ENCODE assay signal across 8 mouse cellular contexts in the genomic region with DNA sequence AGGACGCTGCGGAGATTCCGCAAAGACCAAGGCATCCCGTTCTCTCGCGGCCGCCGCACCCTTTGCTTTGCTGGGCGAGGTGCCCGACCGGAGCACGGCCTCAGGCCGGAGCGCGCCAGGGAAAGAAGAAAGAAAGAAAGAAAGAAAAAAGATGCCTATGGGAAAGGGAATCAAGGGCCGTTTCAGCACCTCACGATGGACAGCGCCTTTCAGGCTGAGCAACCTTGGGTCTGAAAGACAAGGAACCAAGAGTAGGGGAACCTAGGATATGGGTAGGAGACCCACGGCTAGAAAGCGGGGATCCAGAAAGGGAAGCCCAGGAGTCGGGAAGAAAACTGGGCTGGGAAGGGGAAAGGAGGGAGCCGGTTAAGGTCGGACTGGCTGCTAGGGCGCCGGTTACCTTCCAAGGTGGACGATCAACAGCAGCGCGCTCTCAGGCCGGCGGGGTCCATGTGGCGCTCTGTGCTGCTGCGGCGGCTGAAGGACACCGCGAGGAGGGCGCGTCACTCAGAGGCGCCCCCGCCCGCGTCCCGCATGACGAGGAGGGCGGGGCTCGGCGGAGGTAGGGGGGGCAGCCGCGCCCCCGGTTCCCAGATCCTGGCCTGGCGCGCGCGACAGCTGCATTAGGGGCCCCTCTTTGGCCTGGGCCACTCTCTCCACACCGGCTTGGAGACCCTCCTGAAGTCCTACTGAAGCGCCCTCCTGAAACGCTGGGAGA. TPM values are rescaled to one million over a fixed set of nuclear protein-coding genes. Genes with fewer than 3 reads are reported as not detected.
DNase-seq lines count a peak whose midpoint lies in the region; ATAC-seq and TF ChIP-seq lines count a peak whose summit lies in the region.

Gene Cplx1, minus strand, starts transcription at position 536 of the 718 bp plus-strand sequence.

- peak; percentile 71 for ATAC-seq in limb, embryonic 14.5 days (ENCODE audit: low FRiP score, low read depth)
- peak; percentile 87 for ATAC-seq in neural tube, embryonic 11.5 days (ENCODE audit: insufficient read depth, low FRiP score, low TSS enrichment)

- peak within 1 kb of the TSS; percentile 56 for H3K4me2 ChIP-seq in limb, embryonic 14.5 days (replicated peaks; ENCODE audit: low read depth, low read length, severe bottlenecking)
- H3K4me2 ChIP-seq in neural tube, embryonic 11.5 days (ENCODE audit: low read depth) = peak within 1 kb of the TSS; percentile 69

- no peak for TF ChIP-seq POLR2A in heart, adult 2 months (IDR thresholded peaks at IDR 0.05; ENCODE audit: insufficient read depth, low read depth, low read length)
- no peak for TF ChIP-seq POLR2A in limb, embryonic 14.5 days (IDR thresholded peaks at IDR 0.05; ENCODE audit: borderline replicate concordance, extremely low read depth, insufficient read depth, insufficient read length)

- H3K9me3 ChIP-seq in limb, embryonic 14.5 days (ENCODE audit: control insufficient read depth, low read length) = no peaks in the 10 kb centered on the region
- no peaks in the 10 kb centered on the region for H3K9me3 ChIP-seq in neural tube, embryonic 11.5 days (ENCODE audit: control insufficient read depth, low read length)

- H3K4me1 ChIP-seq in heart, adult 2 months (ENCODE audit: control insufficient read depth, insufficient read depth, low read length) = no peaks in the 10 kb centered on the region
- H3K4me1 ChIP-seq in limb, embryonic 14.5 days (ENCODE audit: control insufficient read depth, insufficient read depth, low read length) = peaks cover 6% of the 10 kb centered on the region; the same call in 1 of the 2 replicates
- no peaks in the 10 kb centered on the region; the same call in 1 of the 2 replicates for H3K4me1 ChIP-seq in neural tube, embryonic 11.5 days (ENCODE audit: control insufficient read depth, insufficient read depth, low read length)

- TF ChIP-seq CTCF in heart, adult 2 months (IDR thresholded peaks at IDR 0.05) = no peak

- peaks cover 14% of the 10 kb centered on the region; the same call in 1 of the 2 replicates for H3K27me3 ChIP-seq in heart, adult 2 months (ENCODE audit: control insufficient read depth, insufficient read depth, low read length)
- peaks cover 25% of the 10 kb centered on the region for H3K27me3 ChIP-seq in limb, embryonic 14.5 days (ENCODE audit: control insufficient read depth, insufficient read depth, low read length)
- H3K27me3 ChIP-seq in neural tube, embryonic 11.5 days (ENCODE audit: control insufficient read depth, insufficient read depth, low read length) = peaks cover 23% of the 10 kb centered on the region

- no peak within 1 kb of the TSS for H3K4me3 ChIP-seq in heart, adult 2 months
- peak within 1 kb of the TSS; percentile 31 for H3K4me3 ChIP-seq in limb, embryonic 14.5 days (replicated peaks; ENCODE audit: low read length)
- H3K4me3 ChIP-seq in neural tube, embryonic 11.5 days (ENCODE audit: low read depth, low read length) = peak within 1 kb of the TSS; percentile 40

- TF ChIP-seq EP300 in heart, adult 2 months (IDR thresholded peaks at IDR 0.05; ENCODE audit: insufficient read depth, low read depth, low read length) = no peak

- no peak within 1 kb of the TSS for H3K9ac ChIP-seq in heart, adult 2 months (ENCODE audit: low read depth, low read length)
- H3K9ac ChIP-seq in limb, embryonic 14.5 days (ENCODE audit: low read depth, low read length, severe bottlenecking) = no peak within 1 kb of the TSS
- H3K9ac ChIP-seq in neural tube, embryonic 11.5 days (ENCODE audit: low read length) = peak within 1 kb of the TSS; percentile 40

- no peak within 1 kb of the TSS for H3K27ac ChIP-seq in heart, adult 2 months
- no peak within 1 kb of the TSS for H3K27ac ChIP-seq in limb, embryonic 14.5 days (replicated peaks; ENCODE audit: low read depth, low read length)
- no peak within 1 kb of the TSS for H3K27ac ChIP-seq in neural tube, embryonic 11.5 days (ENCODE audit: low read depth, low read length)

- H3K79me2 ChIP-seq in heart, adult 2 months (replicated peaks; ENCODE audit: control insufficient read depth, insufficient read depth, low read length) = no peaks in the 10 kb centered on the region

- intact Hi-C loops in heart, adult 2 months (cut with DNase I) = no loop called here

- DNase-seq in urinary bladder, postnatal 25 days (ENCODE audit: low spot score) = peak; percentile 37
- no peak for DNase-seq in urinary bladder, adult 2 months (ENCODE audit: low spot score)
- peak; percentile 53 to 72 for DNase-seq in cerebellum, postnatal 4 days (ENCODE audit: low spot score in 2 of 2)
- DNase-seq in heart, adult 2 months = peak; percentile 8 to 51
- peak; percentile 42 for DNase-seq in kidney, adult 9 months
- DNase-seq in limb, embryonic 14.5 days (ENCODE audit: low spot score) = peak; percentile 84
- DNase-seq in neural tube, embryonic 11.5 days (ENCODE audit: low spot score) = peak; percentile 78
- peak; percentile 8 for DNase-seq in thymus, postnatal 25 days

- WGBS in heart, adult 2 months = 2% methylated on average over 55 of the region's 56 CpGs
- under 1% methylated on average over 54 of the region's 56 CpGs for WGBS in limb, embryonic 14.5 days
- under 1% methylated on average over 43 of the region's 56 CpGs for WGBS in neural tube, embryonic 11.5 days

- no peaks in the 10 kb centered on the region for H3K36me3 ChIP-seq in heart, adult 2 months (ENCODE audit: control insufficient read depth, insufficient read depth, low read length)
- no peaks in the 10 kb centered on the region for H3K36me3 ChIP-seq in limb, embryonic 14.5 days (ENCODE audit: control insufficient read depth, insufficient read depth, low read length)
- no peaks in the 10 kb centered on the region for H3K36me3 ChIP-seq in neural tube, embryonic 11.5 days (ENCODE audit: control insufficient read depth, insufficient read depth, low read length)

RNA-seq across cellular contexts. Expression of gene Cplx1, which starts in this region (rescaled TPM):
- polyA plus RNA-seq in urinary bladder, adult 2 months (2012; rRNA removed) = 0.10 and 0.44 TPM in 2 replicates
- total RNA-seq in heart, adult 2 months (2021) = under 1 TPM in 1 of 2 experiments, not detected in 1; 0.36 TPM
- polyA plus RNA-seq in heart, adult 2 months (2012; rRNA removed) = 0.45 and 0.88 TPM in 2 replicates
- 0.18 and 0.21 TPM in 2 replicates for polyA plus RNA-seq in limb, embryonic 14.5 days (2012; rRNA removed)
- 0.41 and 0.67 TPM in 2 replicates for polyA plus RNA-seq in limb, embryonic 14.5 days (2014; fragmentation: Nextera tagmentation; extraction: Ambion mirVana)
- polyA plus RNA-seq in neural tube, embryonic 11.5 days (2014; fragmentation: Nextera tagmentation; extraction: Ambion mirVana) = 16.9 and 17.4 TPM in 2 replicates

Comparison
In these comparisons a context has a peak if more than half of its experiments do, and no peak if none do; other contexts are left out.
1. Peak in DNase-seq in heart, adult 2 months; RNA of the gene not detected or under 1 TPM.
2. Peak in DNase-seq, ATAC-seq, H3K4me3 ChIP-seq and H3K4me2 ChIP-seq in limb, embryonic 14.5 days; RNA of the gene not detected or under 1 TPM.